Mouse (Mus musculus) spleen, postnatal 14 days (tissue): ENCODE results near the gene Sec14l5.

Experiments used
- DNase-seq, 2 experiments: peaks; one replicate each; pipeline ENCODE4 v3.0.0; 2021 to 2022; ENCODE audit warnings: low spot score in 2 of 2

Gene Sec14l5

DNA sequence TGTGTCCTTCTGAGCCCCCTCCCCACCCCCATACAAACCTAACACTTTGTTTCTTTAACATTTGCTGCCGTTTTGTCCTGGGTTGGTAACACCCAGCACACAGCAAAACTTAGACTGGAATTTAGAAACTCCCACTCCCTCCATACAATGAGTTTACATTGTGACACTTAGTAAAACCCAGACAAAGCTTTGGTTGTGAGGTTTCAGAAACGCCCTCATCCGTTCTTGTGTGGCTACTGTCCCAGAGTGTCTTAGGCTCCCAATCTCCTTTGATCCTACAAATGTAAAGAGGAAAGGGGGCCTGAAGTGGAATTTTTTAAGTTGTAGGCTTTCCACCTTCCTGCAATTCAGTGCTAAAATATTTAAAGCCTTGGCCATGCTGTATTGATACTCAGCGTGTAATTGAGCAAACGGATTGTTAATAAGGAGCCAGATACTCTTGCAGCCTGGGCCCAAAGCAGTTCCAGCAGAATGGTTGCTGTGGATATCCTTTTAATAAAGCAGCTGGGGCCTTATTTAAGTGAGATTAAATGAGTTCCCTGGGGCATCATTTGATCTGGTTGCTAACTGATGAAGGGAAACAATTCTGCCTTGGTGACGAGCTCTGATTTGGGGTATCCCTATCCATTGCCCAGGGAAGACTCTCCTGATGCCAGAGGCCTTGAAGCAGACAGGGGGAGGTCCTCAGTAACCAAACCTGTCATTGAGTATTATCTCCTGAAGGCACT lies 6.6 kb downstream of the Sec14l5 start:
- DNase-seq = no peak

DNA sequence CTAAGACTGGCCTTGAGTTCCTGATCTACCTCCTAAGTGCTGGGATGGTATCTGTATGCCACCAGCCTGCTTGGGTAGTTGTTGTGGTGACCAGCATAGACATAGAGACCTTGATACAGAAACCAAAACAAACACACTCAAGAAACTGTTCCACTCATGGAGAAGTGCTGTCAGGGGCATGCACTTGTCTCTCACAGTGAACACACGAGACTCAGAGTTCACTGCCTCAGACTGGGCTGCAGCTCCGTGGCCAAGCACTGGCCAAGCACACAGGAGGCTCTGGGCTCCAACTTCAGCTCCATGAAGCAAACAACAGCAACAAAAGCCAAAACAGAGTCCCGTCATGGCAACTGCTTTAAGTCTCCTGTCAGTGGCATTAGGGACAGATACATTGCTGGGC lies 8.1 kb downstream of the Sec14l5 start:
- no peak for DNase-seq

DNA sequence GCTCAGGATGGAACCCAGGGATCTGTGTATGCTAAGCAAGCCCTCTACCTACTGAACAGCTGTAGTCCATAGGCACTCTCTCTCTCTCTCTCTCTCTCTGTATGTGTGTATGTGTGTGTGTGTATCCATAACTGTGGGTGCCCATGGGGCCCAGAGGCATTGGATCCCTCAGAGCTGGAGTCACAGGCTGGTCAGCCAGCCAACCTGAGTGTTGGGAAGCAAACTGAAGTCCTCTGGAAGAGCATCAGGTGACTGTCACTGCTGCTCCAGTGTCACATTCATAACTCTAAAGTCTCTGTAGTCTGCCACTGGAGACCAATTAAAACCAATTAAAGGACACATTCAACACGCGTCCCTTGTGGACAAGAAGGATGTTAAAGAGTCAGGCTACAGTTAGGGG lies 9.6 kb downstream of the Sec14l5 start:
- DNase-seq = no peak

DNA sequence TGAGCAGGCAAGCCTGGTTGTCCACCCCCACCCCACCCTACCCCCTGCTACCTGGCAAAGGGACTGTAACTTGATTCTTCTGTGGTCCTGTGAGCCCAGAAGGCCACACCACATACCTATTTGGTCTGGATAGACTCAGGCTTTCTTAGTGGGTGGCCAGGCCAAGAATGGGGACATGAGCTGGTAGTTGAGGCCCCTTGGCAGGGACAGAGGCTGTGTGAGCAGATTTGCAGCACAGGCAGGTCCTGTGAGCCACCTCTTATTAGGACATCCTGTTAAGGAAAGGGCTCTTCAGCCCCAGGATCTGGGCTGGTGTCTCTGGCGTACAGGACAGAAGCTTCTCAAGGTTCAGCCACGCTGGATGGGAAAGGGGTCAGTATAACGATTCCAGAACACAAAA lies 10.2 kb downstream of the Sec14l5 start:
- no peak for DNase-seq

DNA sequence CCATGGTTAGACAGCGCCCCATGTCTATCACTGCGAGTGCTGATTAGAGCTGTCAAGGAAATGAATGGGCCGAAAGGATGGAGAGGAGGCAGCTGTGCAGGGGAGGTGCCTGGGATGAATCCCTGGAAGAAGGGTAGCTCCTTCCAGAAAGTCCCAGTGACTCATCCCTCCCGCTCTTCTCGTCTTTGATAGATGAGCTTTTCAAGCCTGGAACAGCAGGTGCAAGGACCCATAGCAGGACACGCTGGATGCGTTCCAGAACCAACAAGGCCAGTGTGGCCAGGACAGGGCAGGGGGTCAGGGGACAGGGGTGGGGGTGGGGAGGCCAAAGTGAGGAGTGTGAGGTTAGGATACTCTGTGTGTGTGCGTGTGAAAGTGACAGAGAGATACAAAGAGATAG lies 12.3 kb downstream of the Sec14l5 start:
- DNase-seq = no peak

DNA sequence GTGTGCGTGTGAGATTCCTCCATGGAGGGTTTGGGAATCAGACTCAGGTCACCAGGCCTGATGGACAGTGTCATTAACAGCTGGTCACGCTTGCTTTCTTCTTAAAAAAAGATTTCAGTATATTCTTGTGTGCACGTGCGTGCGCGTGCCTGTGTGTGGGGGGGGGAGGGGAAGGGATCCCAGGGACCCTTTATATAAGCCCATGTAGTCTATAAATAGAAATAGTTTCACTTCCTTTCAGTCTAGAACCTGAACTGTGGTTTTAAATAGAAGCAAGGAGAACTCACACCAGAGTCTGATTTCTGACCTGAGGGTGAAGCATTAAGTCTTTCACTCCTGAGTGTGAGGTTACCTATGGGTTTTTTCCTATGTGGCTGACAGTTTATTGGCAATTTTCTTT lies 17.4 kb downstream of the Sec14l5 start:
- DNase-seq = no peak

DNA sequence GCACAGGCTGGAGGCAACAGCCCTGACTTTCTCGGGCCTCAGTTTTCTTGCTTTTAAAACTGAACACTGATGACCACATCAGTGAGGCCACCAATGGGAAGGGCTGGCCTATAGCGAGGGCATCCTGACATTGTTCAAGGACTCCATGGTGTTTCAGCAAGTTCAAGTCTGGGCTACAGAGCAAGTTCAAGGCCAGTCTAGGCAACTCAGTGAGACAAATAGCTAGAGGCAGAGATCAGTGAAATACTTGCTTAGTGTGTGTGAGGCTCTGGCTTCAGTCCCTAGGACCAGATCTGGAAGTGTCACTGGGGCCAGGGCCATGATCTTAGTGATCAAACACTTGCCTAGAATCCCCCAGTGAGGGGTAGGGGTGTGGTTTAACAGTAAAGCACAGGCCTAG lies 21.1 kb downstream of the Sec14l5 start:
- DNase-seq = no peak

DNA sequence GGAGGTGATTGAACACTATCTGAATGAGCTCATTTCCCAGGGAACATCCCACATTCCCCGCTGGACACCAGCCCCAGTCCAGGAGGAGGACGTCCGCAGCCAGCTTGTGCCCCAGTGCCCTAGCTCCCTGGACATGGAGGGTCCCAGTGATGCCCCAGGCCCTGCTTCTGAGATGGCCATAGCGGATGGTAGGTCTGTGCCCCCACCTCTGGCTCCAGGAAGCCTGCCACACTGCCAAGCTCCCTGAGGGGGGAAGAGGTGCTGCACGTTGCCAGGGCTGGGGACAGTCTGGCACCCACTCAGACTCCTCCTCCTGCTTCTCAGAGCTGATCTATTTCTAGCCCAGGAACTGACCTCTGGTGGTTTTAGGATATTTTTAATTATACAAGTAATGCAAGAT lies 21.9 kb downstream of the Sec14l5 start:
- DNase-seq = no peak

DNA sequence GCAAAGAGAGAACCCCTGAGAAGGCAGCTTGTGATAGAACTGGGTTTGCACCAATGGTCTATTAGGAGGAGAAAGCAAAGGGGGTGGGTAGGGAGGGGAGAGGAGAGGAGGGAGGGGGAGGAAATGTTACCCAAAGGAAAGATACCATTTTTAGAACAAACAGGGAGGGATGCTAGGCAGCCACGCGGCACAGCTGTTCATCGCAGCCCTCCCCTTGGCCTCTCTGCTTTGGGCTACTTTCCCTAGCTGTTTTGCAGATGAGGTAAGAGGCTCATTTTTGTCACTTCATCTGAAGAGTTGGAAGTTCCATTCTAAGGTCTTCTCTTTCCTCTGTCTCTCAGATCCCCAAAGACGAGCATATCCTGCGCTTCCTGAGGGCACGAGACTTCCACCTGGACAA lies 25.7 kb downstream of the Sec14l5 start:
- DNase-seq = no peak

DNA sequence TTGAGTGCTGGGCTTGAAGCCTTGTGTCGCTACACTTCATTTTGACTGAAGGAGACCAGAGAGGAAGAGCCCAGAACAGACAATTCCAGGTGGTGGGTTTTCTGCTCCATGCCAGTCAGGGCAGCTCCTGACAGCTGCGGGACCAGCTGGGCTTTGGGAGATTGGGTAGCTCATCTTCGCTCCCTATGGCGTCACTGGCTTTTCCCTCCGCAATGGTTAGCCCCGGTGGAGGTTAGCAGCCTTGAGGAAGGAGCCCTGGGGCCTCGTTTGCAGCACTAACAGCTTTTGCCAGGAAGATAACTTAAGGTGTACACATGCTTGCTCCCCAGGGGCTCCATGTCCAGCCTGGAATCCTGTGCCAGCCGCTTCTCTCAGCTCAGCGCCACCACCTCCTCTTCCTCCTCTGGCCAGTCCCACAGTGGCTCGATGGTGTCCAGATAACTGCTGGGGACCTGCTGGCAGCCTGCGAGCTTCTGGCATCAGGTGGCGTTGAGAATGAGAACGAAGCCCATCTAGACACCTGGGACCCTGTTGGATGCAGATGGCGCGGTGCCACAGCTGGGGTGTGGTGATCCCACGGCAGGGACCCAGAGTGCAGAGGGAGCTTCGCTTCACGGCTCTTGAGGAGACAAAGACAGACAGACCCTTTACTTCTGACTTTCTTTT lies 36.5 kb downstream of the Sec14l5 start:
- DNase-seq = no peak

DNA sequence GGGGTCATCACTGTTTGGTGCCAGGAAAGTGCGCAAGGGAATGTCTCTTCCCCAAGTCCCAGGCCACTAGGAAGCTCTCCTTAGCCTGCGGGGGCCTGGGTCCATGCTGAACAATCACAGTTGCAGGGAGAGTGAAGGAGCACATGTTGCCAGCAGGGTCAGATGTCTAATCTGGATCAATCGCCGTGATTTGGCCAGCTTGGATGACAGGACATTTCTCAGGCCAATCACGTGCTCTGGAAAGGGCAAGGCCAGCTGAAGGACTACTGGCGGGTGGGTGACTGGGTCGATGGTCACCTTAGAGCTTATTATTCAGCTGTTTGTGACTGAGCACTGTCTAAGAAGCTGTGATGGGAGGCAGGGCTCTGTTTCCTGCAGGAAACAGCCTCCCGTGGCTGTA lies 37.2 kb downstream of the Sec14l5 start:
- no peak for DNase-seq

DNA sequence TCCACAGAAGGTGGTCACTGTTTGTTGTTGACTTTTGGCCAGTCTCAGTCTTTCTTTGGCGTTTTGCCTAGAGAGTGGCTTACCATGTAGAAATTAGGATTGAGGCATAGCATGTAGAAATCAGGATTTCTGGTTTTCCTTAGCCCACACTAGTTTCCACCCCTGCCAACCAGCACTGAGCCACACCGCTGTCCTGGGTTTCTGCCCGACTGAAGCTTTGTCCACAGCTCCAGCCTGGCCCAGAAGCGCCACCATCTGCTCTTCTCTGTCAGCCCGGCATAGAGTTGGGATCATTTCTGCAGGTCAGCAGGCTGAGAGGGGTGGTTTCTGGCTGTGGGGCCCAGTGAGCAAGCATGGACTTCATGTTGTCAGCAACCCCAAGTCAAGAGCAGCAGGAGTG lies 38.0 kb downstream of the Sec14l5 start:
- DNase-seq = no peak

DNA sequence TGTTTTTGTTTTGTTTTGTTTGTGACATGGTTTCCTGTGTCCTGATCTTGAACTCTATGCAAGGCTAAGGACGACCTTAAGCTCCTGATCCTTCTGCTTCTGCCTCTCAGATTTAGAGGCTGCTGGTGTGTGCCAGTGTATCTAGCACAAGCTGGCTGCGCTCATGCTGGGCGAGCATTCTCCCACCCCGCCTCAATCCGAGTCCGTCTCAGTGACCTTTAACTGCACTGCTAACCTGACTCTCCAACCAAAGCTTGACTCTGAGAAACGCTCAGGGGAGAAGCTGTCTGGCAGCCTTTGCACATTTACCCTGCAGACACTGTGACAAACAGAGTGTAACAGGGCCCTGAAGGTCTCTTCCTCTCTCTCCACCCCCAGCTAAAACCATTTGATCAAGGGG lies 38.8 kb downstream of the Sec14l5 start:
- DNase-seq = no peak

DNA sequence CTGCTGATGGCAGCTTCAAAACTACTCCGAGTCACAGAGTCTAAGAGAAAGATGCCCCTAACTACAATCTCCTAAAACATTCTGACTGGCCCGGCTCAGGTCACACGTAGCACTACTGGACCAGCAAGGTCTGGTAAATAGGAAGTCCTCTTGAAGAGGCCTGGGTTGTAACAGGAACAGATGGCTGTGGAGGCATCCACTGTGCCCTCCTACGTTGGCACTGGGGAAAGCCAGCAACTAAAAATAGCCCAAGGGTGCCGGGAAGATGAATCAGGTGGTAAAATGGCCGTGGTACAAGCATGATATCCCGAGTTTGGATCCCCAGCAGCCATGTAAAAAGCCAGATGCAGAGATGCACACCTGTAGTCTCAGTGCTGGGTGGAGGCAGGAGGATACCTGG lies 39.3 kb downstream of the Sec14l5 start:
- no peak for DNase-seq

DNA sequence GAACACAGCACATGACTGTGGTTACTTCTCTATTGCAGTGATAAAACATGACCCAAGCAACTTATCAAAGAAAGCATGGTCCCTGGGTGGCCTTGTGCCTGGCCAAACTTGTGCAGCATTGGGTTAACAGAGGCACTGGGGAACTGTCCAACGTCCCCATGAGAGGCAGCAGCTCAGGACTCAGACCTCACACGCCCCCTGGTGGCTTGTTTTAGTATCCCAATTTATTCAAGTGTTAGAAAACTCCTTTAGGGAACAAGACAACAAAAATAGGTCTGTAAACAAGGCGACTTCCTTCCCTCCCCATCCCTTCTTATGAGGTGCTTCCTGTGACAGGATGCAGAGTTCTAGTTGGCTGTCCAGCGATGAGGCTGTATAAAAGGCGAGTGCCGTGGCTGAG lies 48.2 kb downstream of the Sec14l5 start:
- peak in 1 of 2 experiments; percentile 38 for DNase-seq

DNA sequence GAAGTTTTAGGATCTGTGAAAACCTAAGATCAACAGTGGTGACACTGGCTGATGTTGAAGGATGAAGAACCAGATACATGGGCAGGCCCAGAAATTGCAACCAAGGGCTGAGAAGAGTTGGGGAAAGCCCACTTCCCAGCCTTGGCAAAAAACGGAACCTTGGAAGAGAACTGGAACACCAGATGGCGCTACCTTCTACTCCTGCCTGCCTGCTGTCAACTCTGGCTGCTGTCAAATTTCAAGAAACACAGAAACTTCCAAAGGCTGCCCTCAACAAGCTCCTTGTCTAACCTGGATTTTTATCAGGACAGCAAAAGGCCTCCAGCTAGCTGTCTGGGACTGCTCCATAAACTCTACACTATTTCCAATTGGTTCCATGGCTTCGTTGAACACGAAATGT lies 55.8 kb downstream of the Sec14l5 start:
- peak in 1 of 2 experiments; percentile 17 for DNase-seq

DNA sequence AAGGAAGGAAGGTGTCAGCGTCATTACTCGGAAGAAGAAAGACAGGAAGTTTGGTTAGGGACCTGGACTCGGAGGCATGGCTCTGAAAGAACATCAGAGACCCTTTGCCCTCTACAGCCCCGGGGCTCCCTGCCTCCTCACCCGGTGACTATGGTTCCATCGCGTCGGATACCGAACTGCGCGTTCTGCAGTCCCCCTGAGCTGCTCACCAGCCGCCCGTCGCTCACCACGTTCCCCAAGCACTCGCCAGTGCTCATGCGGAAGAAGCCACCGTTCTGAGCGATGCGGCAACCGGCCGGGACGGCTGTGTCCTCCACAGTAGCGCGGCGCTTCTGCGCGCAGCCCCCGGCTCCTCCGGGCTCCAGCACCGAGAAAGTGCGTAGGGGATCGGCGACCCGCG lies 56.3 kb downstream of the Sec14l5 start:
- peak in 1 of 2 experiments; percentile 15 for DNase-seq

DNA sequence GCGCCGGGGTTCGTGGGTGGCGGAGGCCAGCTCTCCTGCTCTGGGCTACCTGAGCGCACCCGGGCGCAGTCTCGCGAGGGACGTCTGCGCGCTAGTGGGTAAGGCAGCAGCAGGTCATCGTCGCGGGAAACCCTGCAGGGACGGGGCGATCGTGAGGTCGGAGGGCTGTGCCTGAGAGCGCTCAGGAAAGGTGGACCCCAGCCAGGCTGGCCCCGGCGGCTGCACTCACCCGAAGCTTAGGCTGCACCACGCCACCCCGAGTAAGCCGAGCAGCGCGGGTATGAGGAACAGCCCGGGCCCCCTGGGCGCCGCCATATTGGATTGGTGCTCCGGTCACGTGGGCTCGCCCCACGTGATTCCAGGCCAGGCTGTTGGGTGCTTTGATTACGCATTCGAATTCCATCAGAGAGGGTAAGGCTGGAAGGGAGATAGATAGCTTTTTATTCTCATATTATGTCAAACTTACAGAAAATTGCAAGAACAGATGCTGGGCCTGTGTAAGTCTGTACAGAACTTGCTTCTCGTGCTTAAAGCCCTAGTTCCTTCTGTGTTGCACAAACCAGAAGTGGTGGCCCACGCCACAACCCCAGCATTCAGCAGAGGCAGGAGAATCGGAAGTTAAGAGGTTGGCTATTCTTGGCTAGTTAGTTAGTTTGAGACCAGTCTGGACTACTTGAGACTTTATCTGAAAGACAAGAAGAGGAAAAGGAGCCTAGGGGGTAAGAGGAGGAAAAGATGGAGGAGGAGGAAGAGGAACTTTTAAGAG lies 56.9 kb downstream of the Sec14l5 start, which contains the start of gene Nagpa:
Gene Nagpa (minus strand): TSS at position 345 of the 766 bp plus-strand sequence.
- peak; percentile 41 to 58 for DNase-seq

DNA sequence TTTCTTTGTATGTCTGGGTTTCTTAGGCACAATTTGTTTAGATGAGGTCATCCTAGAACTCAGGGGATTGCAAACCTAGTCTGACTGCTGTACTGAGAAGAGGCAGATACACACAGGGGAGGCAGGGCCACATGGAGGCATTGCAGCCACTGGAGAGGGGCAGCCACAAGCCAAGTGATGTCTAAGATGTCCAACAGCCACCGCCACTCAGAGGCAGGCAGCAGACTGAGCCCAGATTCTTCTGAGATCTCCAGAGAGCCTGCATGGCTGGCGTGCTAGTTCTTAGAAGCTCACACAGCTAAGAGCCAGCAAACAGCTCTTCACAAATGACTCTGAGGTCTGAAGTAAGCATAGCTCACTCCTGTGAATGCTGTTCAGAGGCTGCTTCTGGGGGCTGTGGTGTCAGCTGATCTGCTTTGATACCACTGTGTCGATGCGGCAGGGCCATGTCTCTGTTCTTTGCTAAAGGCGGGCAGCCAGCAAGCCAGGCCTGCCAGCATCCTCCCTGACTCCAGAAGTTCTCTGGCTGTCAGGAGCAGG lies 58.6 kb downstream of the Sec14l5 start:
- no peak for DNase-seq

DNA sequence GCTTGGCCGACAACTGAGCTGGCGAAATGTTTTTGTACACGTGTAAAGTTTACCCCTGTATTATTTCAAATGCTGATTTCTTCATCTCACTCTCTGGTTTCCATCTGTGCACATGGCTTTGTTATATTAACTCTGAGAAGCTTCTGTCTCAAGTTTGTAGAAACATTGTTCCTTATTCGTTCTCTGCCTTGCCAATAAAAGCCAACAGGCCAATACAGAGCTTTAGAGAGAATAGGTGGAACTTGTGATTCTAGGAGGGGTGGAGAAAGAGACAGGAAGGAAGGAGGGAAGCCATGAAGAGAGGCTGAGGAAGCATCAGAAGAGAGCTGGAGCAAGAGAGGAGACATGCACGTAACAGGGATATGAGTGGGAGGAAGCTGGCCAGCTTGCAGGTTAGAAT lies 59.1 kb downstream of the Sec14l5 start:
- DNase-seq = no peak

DNA sequence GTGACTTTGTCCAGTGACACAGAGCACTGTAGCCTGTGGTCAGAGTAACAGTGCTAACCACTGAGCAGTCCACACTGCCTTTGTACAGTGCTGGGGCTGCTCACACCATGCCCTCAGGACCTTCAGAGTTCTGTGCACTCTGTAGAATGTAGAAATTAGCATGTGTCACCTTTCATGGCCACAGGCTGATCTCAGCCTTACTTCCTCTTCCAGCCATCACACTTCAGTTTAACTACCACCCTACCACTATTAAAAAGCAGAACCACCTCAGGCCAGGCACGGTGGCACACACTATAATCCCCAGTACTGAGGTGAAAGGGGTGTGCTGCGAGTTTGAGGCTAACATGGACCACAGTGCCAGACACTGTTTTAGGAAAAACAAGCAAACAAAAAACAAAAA lies 63.5 kb downstream of the Sec14l5 start:
- no peak for DNase-seq

DNA sequence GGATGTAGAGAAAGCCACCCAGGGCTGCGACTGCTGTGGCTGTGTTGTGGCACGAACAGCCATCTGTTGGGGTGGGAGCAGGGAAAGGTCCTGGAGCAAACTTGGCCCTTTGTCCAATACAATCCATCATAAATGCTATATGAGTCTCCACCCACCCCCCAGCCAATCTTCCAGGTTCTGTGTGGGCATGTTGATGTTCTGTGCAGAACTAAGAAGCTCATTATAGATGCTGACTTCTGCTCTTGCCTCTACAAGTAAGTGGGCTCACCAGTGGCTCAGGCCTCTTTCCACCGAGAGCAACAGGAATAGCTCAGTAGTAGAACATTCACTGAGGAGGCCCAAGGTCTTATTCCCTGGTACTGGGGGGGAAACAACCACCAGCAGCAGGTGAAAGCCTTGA lies 65.2 kb downstream of the Sec14l5 start:
- DNase-seq = no peak

DNA sequence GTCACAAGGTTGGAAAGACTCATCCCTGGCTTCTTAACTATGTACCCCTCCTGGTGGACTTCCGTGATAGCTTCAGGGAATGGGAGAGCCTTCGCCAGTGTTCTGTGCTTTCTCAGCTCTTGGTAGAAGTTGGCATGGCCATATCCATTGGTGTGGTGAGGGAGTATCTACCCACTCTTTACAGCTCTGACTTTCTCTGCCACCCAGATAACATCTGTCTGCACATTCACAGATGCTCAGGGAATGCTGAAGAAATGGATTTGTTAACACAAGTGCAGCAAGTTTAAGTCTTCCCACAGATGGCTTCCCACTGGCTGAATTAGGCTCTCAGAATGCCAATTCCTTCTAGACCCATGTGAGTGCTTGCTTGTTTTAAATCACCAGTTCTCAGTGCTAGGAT lies 67.2 kb downstream of the Sec14l5 start:
- no peak for DNase-seq
